Mouse (Mus musculus): ENCODE measurements at regions not wholly inside any gene's neighbourhood (a gene's known extent, or its start where the extent isn't known, plus 50 kb on each side); places are given as distances from the start of the nearest gene placed in this dataset.

DNA sequence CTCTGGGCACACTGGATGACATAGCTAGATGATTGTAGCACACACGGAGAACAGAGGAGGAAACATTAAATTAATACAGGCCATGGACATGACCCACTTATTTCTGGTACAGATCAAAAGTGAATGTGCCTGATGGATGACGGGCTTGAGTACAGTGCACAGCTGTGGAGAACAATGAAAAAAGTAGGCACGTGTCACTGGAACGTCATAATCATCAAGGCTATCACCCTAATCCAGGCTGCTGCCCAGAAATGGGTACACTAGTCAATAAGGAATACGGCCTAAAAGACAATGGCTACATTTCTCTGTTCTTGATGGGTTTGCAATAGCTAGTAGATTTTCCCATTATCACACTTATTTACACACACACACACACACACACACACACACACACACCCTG is 118.3 kb upstream of the Prdm1 start:
- DNase-seq (ENCODE audit: low spot score in 2 of 2), result no peak

- no peak for DNase-seq (ENCODE audit: low spot score in 2 of 2)
Observed at GRCm38 (mm10) chr10:44641616-44642015, 113.3 kb upstream of the Prdm1 start.

DNA sequence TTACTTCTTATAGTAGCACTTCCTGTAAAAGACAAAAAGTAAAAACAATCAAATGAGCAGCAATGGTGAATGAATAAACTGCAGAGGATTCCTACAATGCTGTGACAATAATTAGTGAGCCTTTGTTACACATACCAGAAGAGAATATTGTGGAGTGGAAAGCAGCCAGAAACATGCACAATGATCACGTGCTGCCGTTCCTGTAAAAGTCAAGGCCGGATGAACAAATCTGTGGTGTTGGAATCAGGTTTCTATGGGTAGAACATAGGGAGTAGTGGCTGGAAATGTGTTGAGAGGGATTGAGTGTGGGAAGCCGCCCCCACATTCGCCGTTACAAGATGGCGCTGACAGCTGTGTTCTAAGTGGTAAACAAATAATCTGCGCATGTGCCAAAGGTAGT is 112.3 kb upstream of the Prdm1 start:
- no peak for DNase-seq (ENCODE audit: low spot score in 2 of 2)

DNA sequence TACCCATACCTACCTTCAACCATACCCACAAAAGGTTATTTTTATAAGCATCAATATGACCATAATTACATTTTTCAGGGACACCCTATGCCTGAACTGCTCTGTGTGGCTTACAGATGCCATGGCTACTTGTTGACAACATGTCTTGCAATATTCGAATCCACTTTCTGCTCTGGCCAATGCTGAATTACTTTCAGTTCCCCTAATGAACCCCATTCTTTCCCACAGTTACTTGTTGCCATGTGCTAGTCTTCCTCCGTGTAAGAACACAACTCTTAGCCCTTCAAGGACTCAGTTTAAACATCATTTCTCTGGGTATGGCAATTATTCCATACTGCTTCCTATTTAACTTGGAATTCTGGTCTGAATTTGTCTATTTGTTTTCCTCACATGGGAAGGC is 110.4 kb upstream of the Prdm1 start:
- DNase-seq (ENCODE audit: low spot score in 2 of 2), result no peak

DNA sequence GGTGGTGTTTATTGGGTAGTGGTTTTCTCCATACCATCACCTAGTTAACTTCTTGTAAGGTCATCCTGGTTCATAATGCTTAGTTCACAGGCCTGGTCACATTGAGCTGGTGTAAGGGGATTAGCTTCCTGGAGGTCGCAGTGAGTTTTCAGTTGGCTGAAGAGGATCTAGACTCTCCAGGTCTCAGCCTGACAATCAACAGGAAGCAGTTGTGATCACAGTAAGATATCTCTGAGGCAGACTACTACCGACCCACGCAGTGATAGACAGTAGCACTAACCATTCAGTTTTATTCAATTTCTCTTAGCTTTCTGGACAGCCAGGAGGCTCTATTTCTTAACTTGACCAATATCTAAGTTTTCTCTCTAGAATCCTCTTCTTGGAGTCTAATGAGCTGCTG is 108.5 kb upstream of the Prdm1 start:
- DNase-seq (ENCODE audit: low spot score in 2 of 2), result no peak

GRCm38 (mm10) chr10:44636061-44636460 is 107.8 kb upstream of the Prdm1 start:
- no peak for DNase-seq (ENCODE audit: low spot score in 2 of 2)

GRCm38 (mm10) chr10:44631584-44631983 is 103.3 kb upstream of the Prdm1 start:
- no peak for DNase-seq (ENCODE audit: low spot score in 2 of 2)

GRCm38 (mm10) chr10:44630485-44630884 is 102.2 kb upstream of the Prdm1 start:
- DNase-seq (ENCODE audit: low spot score in 2 of 2), result no peak

DNA sequence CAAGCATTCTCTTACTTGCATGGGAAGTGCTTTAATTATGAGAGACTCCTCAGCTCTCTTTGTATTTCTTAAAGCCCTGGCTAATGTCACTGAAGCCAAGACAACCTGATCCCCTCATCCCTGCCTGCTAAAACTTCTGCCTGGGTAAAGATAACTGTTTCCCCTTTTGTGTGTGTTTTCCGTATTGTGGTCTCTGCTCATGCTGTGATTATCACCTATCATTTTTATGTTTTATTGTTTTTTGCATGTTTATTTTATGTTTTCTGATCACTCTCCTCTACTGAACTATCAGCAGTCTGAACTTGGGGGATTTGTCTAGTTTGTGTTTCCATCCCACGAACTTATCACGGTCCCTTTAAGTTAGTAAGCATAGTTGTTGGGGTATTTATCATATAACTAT is 100.1 kb upstream of the Prdm1 start:
- no peak for DNase-seq (ENCODE audit: low spot score in 2 of 2)

GRCm38 (mm10) chr10:44627431-44627830 is 99.1 kb upstream of the Prdm1 start:
- DNase-seq (ENCODE audit: low spot score in 2 of 2), result no peak

DNA sequence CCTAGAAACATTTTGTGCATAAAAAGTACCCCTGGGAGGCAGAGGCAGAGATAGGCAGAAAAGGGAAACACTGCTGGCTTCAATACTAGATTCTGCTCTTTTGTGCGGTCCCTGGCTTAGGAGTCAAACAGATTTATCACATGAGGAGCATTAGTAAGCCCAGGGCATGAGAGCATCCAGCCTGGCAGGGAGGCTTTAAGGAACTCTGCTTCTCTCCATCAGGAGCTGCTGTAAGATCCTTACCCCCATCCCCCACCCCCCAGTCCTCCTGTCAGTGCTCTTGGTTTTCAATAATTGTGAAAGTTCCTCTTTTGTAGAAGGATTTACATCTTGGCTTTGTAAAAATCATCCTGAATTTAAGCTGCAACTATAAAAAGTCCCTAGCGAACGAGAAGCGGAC is 97.2 kb upstream of the Prdm1 start:
- DNase-seq (ENCODE audit: low spot score in 2 of 2), result no peak

DNA sequence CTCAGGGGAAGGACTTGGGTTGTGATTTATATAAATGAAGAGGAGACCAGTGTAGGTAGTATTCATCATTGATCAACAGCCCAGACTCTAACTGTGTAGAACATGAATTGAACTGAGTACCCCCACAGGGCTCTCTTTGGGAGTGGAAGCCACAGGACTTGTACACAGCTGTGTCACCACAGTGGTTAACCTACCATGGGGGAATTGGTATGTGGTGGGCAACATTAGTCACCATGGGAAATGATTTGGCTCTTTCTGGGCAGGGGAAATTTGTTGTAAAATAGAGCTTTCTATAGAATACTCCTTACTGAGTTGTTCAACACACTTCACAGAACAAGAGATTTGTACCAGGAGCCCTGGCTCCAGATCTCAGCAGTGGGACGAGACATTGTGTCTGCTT is 87.3 kb upstream of the Prdm1 start:
- DNase-seq (ENCODE audit: low spot score in 2 of 2), result no peak

DNA sequence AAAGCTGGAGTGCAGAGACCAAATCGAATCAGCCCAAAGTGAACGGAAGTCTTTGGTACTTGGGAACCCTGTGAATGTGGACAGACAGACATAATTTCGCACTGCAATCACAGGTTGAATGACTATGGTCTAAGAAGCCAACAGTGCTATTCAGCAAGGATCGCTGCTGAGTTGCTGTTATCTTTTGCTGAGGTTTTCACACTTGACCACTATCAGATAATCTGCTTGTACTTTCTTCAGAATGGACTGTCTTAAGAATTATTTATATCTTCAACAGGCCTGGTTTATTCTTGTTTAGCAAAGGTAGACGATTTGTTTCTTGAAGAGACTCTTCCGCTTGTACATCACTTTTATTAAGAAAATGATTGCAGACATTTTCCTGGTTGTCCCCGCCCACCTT is 84.3 kb upstream of the Prdm1 start:
- no peak for DNase-seq (ENCODE audit: low spot score in 2 of 2)

DNA sequence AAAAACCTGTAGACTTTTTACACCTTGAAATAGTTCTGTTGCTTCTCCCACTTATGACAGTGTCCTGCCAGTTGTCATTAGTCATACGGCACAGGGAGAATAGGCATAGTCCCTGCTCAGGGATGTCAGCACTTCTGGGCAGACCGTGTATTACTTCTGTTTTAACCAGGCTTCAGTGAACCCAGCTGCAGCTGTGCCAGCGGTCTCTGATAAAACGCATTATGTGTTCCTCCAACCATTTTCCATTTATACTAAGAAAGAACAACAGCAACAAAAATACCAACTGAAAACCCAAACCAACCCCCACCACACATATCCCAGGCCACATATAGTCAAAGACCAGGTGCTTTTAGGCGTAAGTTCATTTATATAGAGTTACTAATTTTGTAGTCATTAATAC is 83.1 kb upstream of the Prdm1 start:
- no peak for DNase-seq (ENCODE audit: low spot score in 2 of 2)

DNA sequence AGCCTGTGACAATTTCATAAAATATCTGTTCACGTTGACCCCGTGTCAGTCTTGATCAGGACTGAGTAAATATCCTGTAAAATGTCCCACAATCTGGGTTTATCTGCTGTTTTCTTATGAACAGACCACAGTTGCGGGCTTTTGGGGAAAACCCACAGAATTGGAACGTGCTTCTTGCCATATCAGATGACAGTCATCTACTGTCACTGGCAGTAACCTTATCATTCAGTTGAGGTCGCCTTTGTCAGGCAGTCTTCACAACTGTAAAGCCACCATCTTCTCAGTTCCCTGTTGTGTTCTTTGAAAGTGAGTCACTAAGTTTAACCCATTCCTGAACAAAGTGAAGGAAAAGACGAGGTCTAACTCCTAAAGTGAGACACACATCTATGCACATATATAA is 80.9 kb upstream of the Prdm1 start:
- DNase-seq (ENCODE audit: low spot score in 2 of 2), result no peak

GRCm38 (mm10) chr10:44607334-44607851 is 79.1 kb upstream of the Prdm1 start:
- peak in 1 of 2 experiments; percentile 8 for DNase-seq (ENCODE audit: low spot score in 2 of 2)

DNA sequence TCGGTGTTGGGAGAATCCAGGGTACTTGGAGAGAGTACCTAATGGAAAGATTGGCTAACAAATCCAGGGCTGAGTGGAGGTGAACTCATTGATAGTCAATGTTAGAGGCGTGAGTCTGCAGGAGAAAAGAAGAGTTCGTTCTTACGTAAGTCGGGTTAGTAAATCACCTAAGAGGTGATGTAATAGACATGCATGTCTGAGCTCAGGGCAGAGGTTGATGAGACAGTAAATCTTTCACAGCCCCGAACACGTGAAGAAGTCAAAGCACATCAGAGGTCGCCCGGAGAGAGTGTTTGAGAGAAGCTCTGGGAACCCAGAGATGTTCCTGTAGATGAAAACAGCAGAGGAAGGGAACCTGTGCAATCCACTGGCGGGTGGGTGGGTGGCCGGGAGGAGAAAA is 76.2 kb upstream of the Prdm1 start:
- DNase-seq (ENCODE audit: low spot score in 2 of 2), result no peak

DNA sequence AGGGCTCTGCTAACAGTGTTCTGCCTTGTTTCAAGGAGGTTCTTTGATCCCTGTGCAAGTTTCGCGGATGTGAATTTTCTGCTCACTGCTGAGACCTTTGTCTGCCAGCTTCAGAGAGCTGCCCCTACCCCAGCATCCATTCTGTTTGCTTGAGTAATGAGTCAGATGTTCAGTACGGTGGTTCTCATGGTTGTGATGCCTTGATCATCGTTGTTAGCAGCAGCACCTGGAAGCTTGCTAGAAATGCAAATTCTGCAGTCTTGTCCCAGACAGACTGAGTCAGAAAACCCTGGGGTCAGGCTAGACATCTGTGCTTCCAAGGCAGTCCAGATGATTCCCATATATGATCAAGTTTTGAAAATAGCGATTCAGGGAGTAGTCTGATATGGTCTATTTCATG is 75.2 kb upstream of the Prdm1 start:
- DNase-seq (ENCODE audit: low spot score in 2 of 2), result no peak

GRCm38 (mm10) chr10:44601550-44601949 is 73.2 kb upstream of the Prdm1 start:
- DNase-seq (ENCODE audit: low spot score in 2 of 2), result no peak

DNA sequence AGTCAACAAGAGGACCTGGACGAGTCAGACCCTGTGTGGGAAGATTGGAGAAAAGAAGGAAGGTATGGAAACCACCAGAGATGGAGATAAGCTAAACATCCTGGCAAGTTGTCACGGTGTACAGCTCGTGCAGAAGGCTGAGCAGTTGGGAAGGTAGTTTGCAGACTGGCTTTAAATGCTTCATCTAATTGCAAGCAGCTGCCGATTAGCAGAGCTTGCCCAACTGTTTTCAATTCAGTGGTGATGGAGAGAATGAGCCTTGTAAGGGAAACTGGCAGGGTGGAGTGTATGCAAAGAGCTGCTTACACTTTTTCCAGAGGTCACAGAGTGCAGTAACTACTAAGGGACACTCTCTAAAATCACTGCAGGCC is 71.6 kb upstream of the Prdm1 start:
- no peak for DNase-seq (ENCODE audit: low spot score in 2 of 2)

DNA sequence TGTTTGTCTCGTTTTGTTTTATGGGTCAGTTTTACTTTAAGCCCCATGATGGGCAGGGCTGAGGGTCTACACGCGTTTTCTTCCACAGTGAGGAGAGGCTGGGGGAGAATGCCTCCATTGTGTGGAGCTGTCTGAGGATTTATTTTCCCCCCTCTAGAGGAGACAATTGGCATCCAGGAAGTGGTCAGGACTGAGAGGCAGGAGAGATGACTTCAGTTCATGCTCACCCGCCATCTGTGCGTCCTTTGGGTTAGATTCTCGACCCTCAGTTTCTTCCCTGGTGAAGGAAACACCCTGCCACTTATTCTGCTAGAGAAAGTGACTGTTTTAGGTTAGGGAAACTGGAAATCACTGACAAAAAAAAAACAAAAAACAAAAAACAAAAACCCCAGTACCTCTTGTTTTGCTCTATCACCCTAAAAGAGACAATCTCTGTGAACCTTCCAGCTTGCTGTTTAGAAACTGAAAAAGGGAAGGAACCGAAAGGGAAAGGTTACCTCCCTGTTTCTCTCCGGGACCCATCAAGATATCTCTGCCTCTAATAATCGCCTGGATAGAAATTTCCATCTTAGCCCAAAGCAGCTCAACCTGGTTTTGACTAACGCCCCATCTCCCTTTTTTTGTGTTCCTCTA is 71.1 kb upstream of the Prdm1 start:
- DNase-seq (ENCODE audit: low spot score in 2 of 2), result no peak

- DNase-seq (ENCODE audit: low spot score in 2 of 2), result no peak
Observed at GRCm38 (mm10) chr10:44598615-44599014, 70.3 kb upstream of the Prdm1 start.

DNA sequence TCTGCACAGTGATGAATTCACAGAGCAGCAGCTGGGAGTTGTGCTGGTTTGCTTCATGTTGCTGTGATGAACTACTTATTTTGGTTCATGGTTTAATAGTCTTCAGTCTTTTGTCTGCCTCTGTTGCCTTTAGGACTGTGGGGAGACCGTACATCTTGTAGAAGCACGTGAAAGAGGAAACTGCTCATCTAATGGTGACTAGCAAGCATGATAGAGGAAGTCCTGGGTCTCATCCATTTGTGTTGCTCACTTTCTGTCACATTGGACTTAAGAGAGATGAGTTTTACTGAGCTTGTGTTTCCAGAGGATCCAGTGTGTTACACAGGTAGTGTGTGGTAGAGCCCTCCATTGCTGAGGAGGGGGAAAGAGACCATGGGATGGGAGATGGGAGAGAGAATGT is 67.6 kb upstream of the Prdm1 start:
- no peak for DNase-seq (ENCODE audit: low spot score in 2 of 2)

- no peak for DNase-seq (ENCODE audit: low spot score in 2 of 2)
Observed at GRCm38 (mm10) chr10:44589842-44590241, 61.5 kb upstream of the Prdm1 start.
